Mouse (Mus musculus) CH12.LX (cell line): ENCODE data around the gene Grap. TPM values are rescaled to one million over a fixed set of nuclear protein-coding genes. Genes with fewer than 3 reads are reported as not detected.

ENCODE experiments used
- DNase-seq: peaks from one replicate; pipeline ENCODE4 v3.0.0-alpha.2; 2013; ENCODE audit errors: extremely low read depth
- H3K27ac ChIP-seq: 2 replicates; pipeline ENCODE4 v1.5.1; 2012; ENCODE audit warnings: low read depth, mild to moderate bottlenecking, control low read depth, moderate library complexity; ENCODE audit not compliant: insufficient read depth
- H3K27me3 ChIP-seq: replicated peaks from 2 replicates; pipeline ENCODE3; 2012; ENCODE audit warnings: inconsistent platforms
- H3K36me3 ChIP-seq, 2 experiments: replicated peaks in 1 of 2; 2 replicates each; pipeline versions ENCODE3 to v1.6.1; 2012; ENCODE audit warnings: inconsistent platforms in 1 of 2, low read length in 1 of 2, mild to moderate bottlenecking in 1 of 2, mixed read lengths in 1 of 2, moderate library complexity in 1 of 2; ENCODE audit not compliant: control insufficient read depth in 1 of 2, insufficient read depth in 1 of 2
- H3K4me1 ChIP-seq, 2 experiments: 2 replicates each; pipeline ENCODE4 v1.6.1; 2012; ENCODE audit warnings: inconsistent platforms in 1 of 2, moderate library complexity in 1 of 2; ENCODE audit not compliant: insufficient read depth in 2 of 2, control insufficient read depth in 1 of 2
- H3K4me2 ChIP-seq: 2 replicates; pipeline ENCODE4 v1.6.1; 2012; ENCODE audit warnings: low read depth, mild to moderate bottlenecking, control low read depth; ENCODE audit not compliant: poor library complexity, insufficient read depth, severe bottlenecking
- H3K4me3 ChIP-seq, 3 experiments: fragments of 150-350 bp in 1 of 3; sonication (generic) in 1 of 3; replicated peaks in 1 of 3; 2 replicates each; pipeline versions ENCODE3 to v1.5.1; 2011 to 2012; ENCODE audit warnings: low read depth in 2 of 3, low read length in 2 of 3, mild to moderate bottlenecking in 2 of 3, moderate library complexity in 2 of 3, control low read depth in 1 of 3, improper control_type of control experiment in 1 of 3, inconsistent platforms in 1 of 3, mixed read lengths in 1 of 3; ENCODE audit not compliant: poor library complexity in 1 of 3
- H3K79me2 ChIP-seq: replicated peaks from 2 replicates; pipeline ENCODE4 v1.6.1; 2012; ENCODE audit warnings: mild to moderate bottlenecking, moderate library complexity; ENCODE audit not compliant: control insufficient read depth, poor library complexity, insufficient read depth, severe bottlenecking; ENCODE audit errors: extremely low read depth
- H3K9ac ChIP-seq: 2 replicates; pipeline ENCODE4 v1.6.1; 2012; ENCODE audit warnings: low read depth, mild to moderate bottlenecking, control low read depth, moderate library complexity; ENCODE audit not compliant: insufficient read depth
- H3K9me3 ChIP-seq: replicated peaks from 2 replicates; pipeline ENCODE3; 2012; ENCODE audit warnings: low read length, inconsistent platforms, mixed read lengths
- CTCF ChIP-seq, 2 experiments: IDR thresholded peaks in 1 of 2; conservative IDR thresholded peaks in 1 of 2; 2 replicates each; pipeline ENCODE4 v1.5.1; 2011 to 2012; ENCODE audit warnings: low read depth in 2 of 2, low read length in 2 of 2, improper control_type of control experiment in 1 of 2, inconsistent platforms in 1 of 2, mild to moderate bottlenecking in 1 of 2, moderate library complexity in 1 of 2
- E2F4 ChIP-seq: IDR thresholded peaks from 2 replicates; pipeline ENCODE4 v1.6.1; 2011; ENCODE audit warnings: low read depth, low read length, improper control_type of control experiment; ENCODE audit not compliant: insufficient replicate concordance
- EP300 ChIP-seq: IDR thresholded peaks from 2 replicates; pipeline ENCODE4 v1.6.1; 2011; ENCODE audit warnings: low read length, improper control_type of control experiment
- HCFC1 ChIP-seq: IDR thresholded peaks from 2 replicates; pipeline ENCODE4 v1.6.1; 2012; ENCODE audit warnings: low read depth, mild to moderate bottlenecking, inconsistent platforms, low read length, improper control_type of control experiment
- JUND ChIP-seq: conservative IDR thresholded peaks from 2 replicates; pipeline ENCODE4 v1.6.1; 2011; ENCODE audit warnings: low read depth, low read length, improper control_type of control experiment
- KAT2A ChIP-seq: IDR thresholded peaks from 2 replicates; pipeline ENCODE4 v1.6.1; 2012; ENCODE audit warnings: low read length, improper control_type of control experiment, inconsistent platforms; ENCODE audit not compliant: insufficient replicate concordance
- MAFK ChIP-seq: IDR thresholded peaks from 2 replicates; pipeline ENCODE4 v1.6.1; 2011; ENCODE audit warnings: low read length, improper control_type of control experiment; ENCODE audit not compliant: insufficient replicate concordance
- MAX ChIP-seq: IDR thresholded peaks from 2 replicates; pipeline ENCODE4 v1.6.1; 2011; ENCODE audit warnings: low read length, improper control_type of control experiment
- MXI1 ChIP-seq: IDR thresholded peaks from 2 replicates; pipeline ENCODE4 v1.6.1; 2011; ENCODE audit warnings: mild to moderate bottlenecking, low read depth, low read length, improper control_type of control experiment
- MYC ChIP-seq: IDR thresholded peaks from 2 replicates; pipeline ENCODE4 v1.6.1; 2011; ENCODE audit warnings: low read depth, mild to moderate bottlenecking, improper control_type of control experiment, low read length
- NELFE ChIP-seq: IDR thresholded peaks from 2 replicates; pipeline ENCODE4 v1.6.1; 2011; ENCODE audit warnings: low read depth, low read length, improper control_type of control experiment
- NRF1 ChIP-seq: IDR thresholded peaks from 2 replicates; pipeline ENCODE4 v1.6.1; 2014; ENCODE audit warnings: low read depth, mild to moderate bottlenecking, inconsistent platforms, low read length, improper control_type of control experiment, moderate library complexity
- PAX5 ChIP-seq: IDR thresholded peaks from 2 replicates; pipeline ENCODE4 v1.6.1; 2012; ENCODE audit warnings: low read length, inconsistent platforms, mixed read lengths
- RAD21 ChIP-seq: IDR thresholded peaks from 2 replicates; pipeline ENCODE4 v1.6.1; 2011; ENCODE audit warnings: low read depth, mild to moderate bottlenecking, low read length, improper control_type of control experiment, moderate library complexity
- RCOR1 ChIP-seq: conservative IDR thresholded peaks from 2 replicates; pipeline ENCODE4 v1.6.1; 2012; ENCODE audit warnings: low read depth, mild to moderate bottlenecking, inconsistent platforms, low read length, improper control_type of control experiment
- SIN3A ChIP-seq: IDR thresholded peaks from 2 replicates; pipeline ENCODE4 v1.6.1; 2012; ENCODE audit warnings: low read length, improper control_type of control experiment, inconsistent platforms
- UBTF ChIP-seq: IDR thresholded peaks from 2 replicates; pipeline ENCODE4 v1.6.1; 2012; ENCODE audit warnings: low read depth, mild to moderate bottlenecking, inconsistent platforms, low read length, improper control_type of control experiment, moderate library complexity
- USF2 ChIP-seq: conservative IDR thresholded peaks from 2 replicates; pipeline ENCODE4 v1.6.1; 2011; ENCODE audit warnings: low read depth, low read length, improper control_type of control experiment
- ZKSCAN1 ChIP-seq: IDR thresholded peaks from 2 replicates; pipeline ENCODE4 v1.6.1; 2012; ENCODE audit warnings: low read depth, inconsistent platforms, low read length, improper control_type of control experiment, borderline replicate concordance
- ZNF384 ChIP-seq: IDR thresholded peaks from 2 replicates; pipeline ENCODE4 v1.6.1; 2012; ENCODE audit warnings: low read depth, low read length, improper control_type of control experiment, inconsistent platforms
- dilution Hi-C: fragments of 300-500 bp; cut with MboI; formaldehyde crosslinking; loops from 2 replicates; pipeline ENCODE4 v1.14.3; 2020; ENCODE audit warnings: low sequenced_read_pairs; ENCODE audit not compliant: extremely low pct_unique_long_range_greater_than_20kb, extremely low pct_ligation_motif_present
- in situ Hi-C: fragments of 300-500 bp; cut with MboI; formaldehyde crosslinking; loops from 3 replicates; pipeline ENCODE4 v1.14.3; 2019; ENCODE audit warnings: low sequenced_read_pairs, low pct_ligation_motif_present, low pct_unique_long_range_greater_than_20kb, mixed read lengths
- polyA plus RNA-seq: library from polyadenylated mRNA; unstranded; fragments of >175 nt; gene quantifications from 2 replicates; pipeline ENCODE4 v1.2.1, GENCODE M21; 2012; ENCODE audit warnings: low read depth; ENCODE audit not compliant: insufficient read length
- total RNA-seq, 2 experiments: library from RNA; depleted of rRNA; stranded (reverse); fragments of 300-350 nt in 1 of 2; fragments of >200 nt in 1 of 2; gene quantifications; 2 replicates each; pipeline ENCODE4 v1.2.3; 2012 to 2014

Grap gene
- total and polyA plus RNA-seq, 3 experiments = 274 to 412 (median 280) TPM

DNA sequence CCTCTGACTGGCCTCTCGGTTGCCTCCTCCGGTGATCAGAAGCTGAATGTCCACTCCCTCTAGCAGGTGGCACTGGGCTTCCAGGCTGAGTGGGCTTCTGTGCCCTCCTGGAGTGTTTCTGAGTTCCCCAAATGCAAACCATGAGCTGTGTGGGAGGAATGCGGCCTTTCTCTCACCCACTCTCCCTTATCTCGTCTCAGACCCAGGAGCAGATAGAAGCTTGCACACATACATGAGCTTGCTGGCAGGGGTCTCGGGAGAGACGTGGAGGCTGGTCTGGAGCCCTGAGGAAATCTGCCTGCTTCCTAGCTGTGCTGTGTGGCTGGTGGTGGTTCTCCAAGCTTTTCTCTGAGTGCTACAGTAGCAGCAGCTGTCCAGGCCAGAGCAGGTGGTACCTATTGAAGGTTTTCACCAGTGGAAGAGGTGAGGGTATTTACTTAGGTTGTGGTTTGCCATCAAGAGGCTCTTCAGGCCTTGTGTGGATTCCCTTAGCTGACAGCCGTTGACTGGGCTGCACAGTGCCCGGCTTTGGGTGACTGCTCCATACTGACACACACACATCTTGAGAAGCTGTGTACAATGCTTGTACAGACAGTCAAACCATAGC is 32.2 kb downstream of the Grap start:
- no peak for DNase-seq
- in situ Hi-C loops = no loop called here

DNA sequence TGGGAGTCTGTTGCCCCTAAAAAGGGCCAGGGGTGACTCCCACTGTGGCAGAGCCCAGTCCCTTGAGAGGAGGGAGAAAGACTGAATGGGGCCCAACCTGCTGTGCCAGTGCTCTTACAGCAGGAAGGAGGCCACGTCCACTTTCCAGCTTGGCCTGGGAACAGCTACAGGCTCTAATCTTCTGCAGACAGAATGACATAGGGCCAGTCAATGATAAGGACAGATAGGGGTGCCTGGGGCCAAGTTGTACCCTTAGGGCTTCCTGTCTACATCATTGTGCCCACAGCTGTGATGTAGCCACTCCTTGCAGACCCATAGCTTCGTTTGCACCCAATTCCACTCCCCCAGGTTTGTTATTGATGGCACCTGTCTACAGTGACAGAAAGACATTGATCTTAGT is 33.1 kb downstream of the Grap start:
- no peak overlapping the region for H3K27ac ChIP-seq
- H3K79me2 ChIP-seq = peaks cover 67% of the 10 kb centered on the region
- peak overlapping the region; percentile 70 for H3K9ac ChIP-seq
- DNase-seq = no peak
- H3K9me3 ChIP-seq = no peaks in the 10 kb centered on the region
- no peak for TF ChIP-seq ZNF384
- no peak for TF ChIP-seq UBTF
- no peak for TF ChIP-seq ZKSCAN1
- no peak for TF ChIP-seq HCFC1
- no peak for TF ChIP-seq MYC
- TF ChIP-seq MAX = no peak
- no peak for TF ChIP-seq EP300
- TF ChIP-seq JUND = no peak
- no peak for TF ChIP-seq PAX5
- no peak for TF ChIP-seq RAD21
- no peak for TF ChIP-seq RCOR1
- TF ChIP-seq NRF1 = no peak
- no peak for TF ChIP-seq SIN3A
- TF ChIP-seq NELFE = no peak
- TF ChIP-seq E2F4 = no peak
- H3K4me1 ChIP-seq = peaks cover 44 to 66% of the 10 kb centered on the region in 2 experiments
- in situ Hi-C loops (no loop called here), dilution Hi-C loops (no loop called here)
- no peaks in the 10 kb centered on the region for H3K27me3 ChIP-seq
- peak overlapping the region; percentile 66 to 93 (median 78) for H3K4me3 ChIP-seq
- peaks cover 26 to 64% of the 10 kb centered on the region in 2 experiments for H3K36me3 ChIP-seq
- H3K4me2 ChIP-seq = peak overlapping the region; percentile 78

More for the DNA sequence above, 32.2 kb downstream of the Grap start:
- Histone ChIP-seq H3K4me2 (peak overlapping the region; percentile 78), H3K4me1 (peaks cover 47 to 68% of the 10 kb centered on the region in 2 experiments), H3K9me3 (no peaks in the 10 kb centered on the region), H3K27ac (peak overlapping the region; percentile 19), H3K27me3 (no peaks in the 10 kb centered on the region), H3K9ac (peak overlapping the region; percentile 70), H3K4me3 (peak overlapping the region; percentile 66 to 93 (median 78)), H3K36me3 (peaks cover 25 to 55% of the 10 kb centered on the region in 2 experiments), H3K79me2 (peaks cover 58% of the 10 kb centered on the region)
- dilution Hi-C loops = no loop called here
- TF ChIP-seq CTCF (conservative IDR thresholded peaks at IDR 0.05 in 1 of 2, IDR thresholded peaks at IDR 0.05 in 1 of 2; ENCODE audit: low read depth in 2 of 2, low read length in 2 of 2) = no peak
- TF ChIP-seq MXI1 = peak; percentile 5; the same call in 1 of the 2 replicates
- no peak for TF ChIP-seq KAT2A
- TF ChIP-seq USF2 = no peak
- peak; percentile 20 for TF ChIP-seq SIN3A
- TF ChIP-seq MAFK = no peak
